Mouse (Mus musculus): ENCODE data around the gene Plod1. TPM values are rescaled to one million over a fixed set of nuclear protein-coding genes. Genes with fewer than 3 reads are reported as not detected.

Plod1 gene
- total RNA-seq (2023) = 19.2 and 20.5 TPM in 2 replicates

GRCm38 (mm10) chr4:147936331-147936954 lies at the start of gene Plod1:
TSS of gene Plod1 (minus strand) at chr4:147936767.

GRCm38 (mm10) chr4:147985205-147986132 lies 48.9 kb upstream of the Plod1 start, which contains the start of gene Nppb:
TSS of gene Nppb (plus strand) at chr4:147985788.

DNA sequence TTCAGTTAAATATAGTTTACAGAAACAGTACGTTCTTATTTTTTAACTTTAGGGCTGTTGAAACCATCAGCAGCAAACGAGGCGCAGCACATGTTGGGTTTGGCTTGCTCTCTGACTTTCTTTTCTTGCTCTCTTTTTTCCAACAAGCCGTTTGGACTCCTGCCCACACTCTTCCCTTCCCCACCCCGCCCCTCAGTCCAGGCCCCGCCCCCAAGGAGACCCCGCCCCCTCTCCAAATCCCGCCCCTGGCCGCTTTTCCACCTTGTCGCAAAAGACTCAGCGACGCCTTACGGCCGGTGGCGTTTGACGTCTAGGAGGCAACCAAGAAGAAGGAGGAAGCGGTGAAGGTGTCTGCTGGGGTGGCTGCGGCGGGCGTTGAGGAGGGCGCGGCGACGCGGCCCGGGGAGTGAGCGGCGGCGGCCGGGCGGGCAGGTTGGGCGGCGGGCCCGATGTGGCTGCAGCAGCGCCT lies 4.0 kb upstream of the Plod1 start, which contains the start of gene 2510039O18Rik:
Gene 2510039O18Rik (plus strand): TSS at position 320 of the 469 bp plus-strand sequence.

DNA sequence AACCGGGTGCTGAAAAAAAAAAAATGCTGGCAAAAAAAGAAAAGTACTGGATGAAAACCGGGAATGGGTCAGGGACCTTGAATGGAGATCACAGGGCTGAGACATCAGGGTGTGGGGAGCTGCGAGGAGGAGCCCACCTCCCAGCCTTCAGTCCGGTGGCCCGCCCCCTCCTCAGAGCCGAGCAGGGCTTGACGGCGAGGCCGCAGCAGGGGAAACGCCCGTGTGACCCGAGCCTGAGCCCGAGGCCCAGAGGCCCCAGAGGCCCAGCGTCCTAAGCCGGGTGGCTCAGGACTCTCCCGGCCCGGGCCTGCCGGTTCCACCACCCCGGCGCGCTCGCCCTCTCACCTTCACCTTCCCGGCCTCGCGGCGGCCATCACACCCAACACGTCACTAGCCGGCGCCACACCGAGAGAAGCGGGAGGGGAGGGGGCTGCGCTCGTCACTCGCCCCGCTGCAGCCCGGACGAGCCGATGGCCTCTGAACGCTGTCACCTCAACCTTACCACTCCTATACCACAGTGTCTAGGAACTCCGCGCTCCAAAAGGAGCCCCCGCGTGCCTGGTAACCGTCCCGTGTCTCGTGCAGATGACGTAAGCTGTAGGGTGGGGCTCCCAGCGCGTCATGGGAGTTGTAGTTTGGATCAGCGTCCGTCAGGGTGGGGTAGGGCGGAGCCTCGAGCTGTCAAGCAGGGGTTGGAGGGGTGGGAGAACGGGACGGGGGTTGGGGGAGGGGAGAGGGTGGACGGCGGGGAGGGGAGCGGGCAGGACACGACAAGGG lies 32.1 kb downstream of the Plod1 start, which contains the start of gene Mfn2:
Gene Mfn2 (minus strand): TSS at position 392 of the 777 bp plus-strand sequence.

DNA sequence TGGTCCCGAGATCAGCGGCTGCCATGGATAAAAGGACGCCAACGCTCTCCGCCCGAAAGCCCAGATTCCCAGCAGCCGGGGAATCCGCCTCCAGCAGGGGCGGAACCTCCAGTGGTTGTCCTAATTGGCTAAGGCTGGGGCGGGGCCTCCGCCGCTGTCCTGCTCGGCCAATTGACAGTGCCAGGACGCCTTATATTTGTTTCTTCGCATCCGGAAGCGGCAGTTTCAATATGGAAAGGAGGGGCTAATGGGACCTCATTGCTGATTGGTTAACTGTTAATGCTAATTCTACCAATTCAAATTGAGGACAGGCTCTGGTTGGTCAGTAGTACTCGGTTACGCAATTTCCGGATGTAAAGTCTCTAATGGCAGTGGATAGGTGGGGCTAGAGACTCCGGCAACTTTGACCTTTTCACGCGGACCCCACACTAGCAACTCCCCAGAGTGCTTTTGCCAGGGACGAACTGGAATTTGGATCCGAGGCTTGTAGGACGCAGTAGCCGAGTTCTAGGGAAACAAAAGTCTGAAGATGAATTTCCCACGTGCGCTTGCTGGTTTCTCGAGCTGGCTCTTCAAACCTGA lies 68.0 kb downstream of the Plod1 start, which contains the start of the genes Miip and Fv1:
Gene Miip (minus strand): TSS at position 367 of the 582 bp plus-strand sequence.
Gene Fv1 (plus strand): TSS at position 530 of the 582 bp plus-strand sequence.

Other genes with a start within 250 kb of the Plod1 start
- gene Zfp534, start 234.2 kb downstream of the Plod1 start, total RNA-seq (2023) = not detected in 2 replicates
- gene Zfp984, start 127.0 kb downstream of the Plod1 start, total RNA-seq (2023) = 7.7 and 8.7 TPM in 2 replicates
- gene Zfp933, start 88.4 kb downstream of the Plod1 start, total RNA-seq (2023) = 1.6 and 2.9 TPM in 2 replicates
- gene Miip, start 68.0 kb downstream of the Plod1 start, total RNA-seq (2023) = 25.1 and 38.1 TPM in 2 replicates
- 3.2 and 4.5 TPM in 2 replicates for gene Fv1, start 67.8 kb downstream of the Plod1 start, total RNA-seq (2023)
- gene Mfn2, start 32.1 kb downstream of the Plod1 start, total RNA-seq (2023) = 67.5 and 70.7 TPM in 2 replicates
- 54.9 and 75.9 TPM in 2 replicates for gene 2510039O18Rik, start 4.1 kb upstream of the Plod1 start, total RNA-seq (2023)
- not detected in 2 replicates for gene Nppb, start 49.0 kb upstream of the Plod1 start, total RNA-seq (2023)
- gene Nppa, start 64.0 kb upstream of the Plod1 start, total RNA-seq (2023) = not detected in 2 replicates
- 13.2 and 21.3 TPM in 2 replicates for gene Clcn6, start 102.1 kb upstream of the Plod1 start, total RNA-seq (2023)
- gene Mthfr, start 102.3 kb upstream of the Plod1 start, total RNA-seq (2023) = 10.2 and 10.7 TPM in 2 replicates
- 72.4 and 83.5 TPM in 2 replicates for gene Agtrap, start 151.3 kb upstream of the Plod1 start, total RNA-seq (2023)
- 5.2 and 10.6 TPM in 2 replicates for gene Mad2l2, start 193.6 kb upstream of the Plod1 start, total RNA-seq (2023)
- gene Draxin, start 193.9 kb upstream of the Plod1 start, total RNA-seq (2023) = not detected in 2 replicates
- 13.5 and 15.8 TPM in 2 replicates for gene Fbxo6, start 215.4 kb upstream of the Plod1 start, total RNA-seq (2023)
- gene Fbxo44, start 223.7 kb upstream of the Plod1 start, total RNA-seq (2023) = not detected in 2 replicates
- not detected in 2 replicates for gene Fbxo2, start 223.9 kb upstream of the Plod1 start, total RNA-seq (2023)

Data from neutrophil, adult 65 days (primary cell).